Mouse (Mus musculus) intestine, embryonic 14.5 days (tissue): ENCODE results near the gene Nid1. TPM values are rescaled to one million over a fixed set of nuclear protein-coding genes. Genes with fewer than 3 reads are reported as not detected.

Experiments
- ATAC-seq: fragments of 200-750 bp; cut with Nextera tagmentation; replicated peaks from 2 replicates; pipeline ENCODE4 v1.8.0; 2017; ENCODE audit warnings: low read depth, moderate number of reproducible peaks, moderate TSS enrichment, moderate library complexity; ENCODE audit not compliant: low FRiP score, low TSS enrichment
- DNase-seq: peaks from one replicate; pipeline ENCODE4 v3.0.0-alpha.2; 2018; ENCODE audit warnings: low spot score
- H3K27ac ChIP-seq: fragments of 300-500 bp; sonication (generic); 2 replicates; pipeline ENCODE4 v1.5.1; 2014; ENCODE audit warnings: low read depth, mild to moderate bottlenecking, control low read depth
- H3K27me3 ChIP-seq: fragments of 300-500 bp; sonication (generic); replicated peaks from 2 replicates; pipeline ENCODE4 v1.6.1; 2014; ENCODE audit warnings: low read length, control low read depth; ENCODE audit not compliant: control insufficient read depth, insufficient read depth
- H3K36me3 ChIP-seq: fragments of 300-500 bp; sonication (generic); 2 replicates; pipeline ENCODE4 v1.6.1; 2014; ENCODE audit warnings: low read length, control low read depth; ENCODE audit not compliant: control insufficient read depth, insufficient read depth
- H3K4me1 ChIP-seq: fragments of 300-500 bp; sonication (generic); replicated peaks from 2 replicates; pipeline ENCODE4 v1.6.1; 2014; ENCODE audit warnings: low read length, control low read depth, mixed read lengths; ENCODE audit not compliant: control insufficient read depth, insufficient read depth
- H3K4me2 ChIP-seq: fragments of 300-500 bp; sonication (generic); 2 replicates; pipeline ENCODE4 v1.6.1; 2014; ENCODE audit warnings: low read length
- H3K4me3 ChIP-seq: fragments of 300-500 bp; sonication (generic); 2 replicates; pipeline ENCODE4 v1.5.1; 2014; ENCODE audit warnings: low read depth, low read length, control low read depth, mixed read lengths
- H3K9ac ChIP-seq: fragments of 300-500 bp; sonication (generic); 2 replicates; pipeline ENCODE4 v1.6.1; 2014; ENCODE audit warnings: mild to moderate bottlenecking, low read length
- H3K9me3 ChIP-seq: fragments of 300-500 bp; sonication (generic); 2 replicates; pipeline ENCODE4 v1.6.1; 2016; ENCODE audit warnings: low read length, control low read depth; ENCODE audit not compliant: control insufficient read depth
- WGBS: fragments of 180-500 bp; shearing (Covaris S2); extraction: QIAGEN DNeasy Blood & Tissue Kit; methylation state at CpG from one replicate; pipeline ENCODE4 v1.1.7; 2014; 5-methylcytosine and 5-hydroxymethylcytosine counted together
- polyA plus RNA-seq: library from polyadenylated mRNA; unstranded; fragments of >200 nt; fragmentation: Nextera tagmentation; extraction: Ambion mirVana; gene quantifications from 2 replicates; pipeline ENCODE4 v1.2.1, GENCODE M21; 2014

Nid1 gene
- polyA plus RNA-seq, 1 experiment from 2014 or later = 70.7 TPM

- ATAC-seq (no peak), DNase-seq (no peak)
- Histone ChIP-seq H3K36me3 (peaks cover 15% of the 10 kb centered on the region), H3K9me3 (no peaks in the 10 kb centered on the region), H3K4me1 (no peaks in the 10 kb centered on the region), H3K4me3 (no peak overlapping the region), H3K4me2 (no peak overlapping the region), H3K9ac (no peak overlapping the region), H3K27me3 (no peaks in the 10 kb centered on the region), H3K27ac (0 out of 2 replicates have a peak overlapping the region, but pooled peaks have one; percentile 20)
- WGBS = 41% methylated on average over 2 of the region's 2 CpGs
These were observed 54.8 kb downstream of the Nid1 start for GRCm38 (mm10) chr13:13492151-13492550.

GRCm38 (mm10) chr13:13493517-13493916 lies 56.2 kb downstream of the Nid1 start:
- Histone ChIP-seq H3K4me3 (no peak overlapping the region), H3K27ac (no peak overlapping the region), H3K4me1 (no peaks in the 10 kb centered on the region), H3K36me3 (peaks cover 6% of the 10 kb centered on the region), H3K27me3 (no peaks in the 10 kb centered on the region), H3K9ac (no peak overlapping the region), H3K4me2 (no peak overlapping the region), H3K9me3 (no peaks in the 10 kb centered on the region)
- ATAC-seq = no peak
- 25% methylated on average over 3 of the region's 3 CpGs for WGBS
- no peak for DNase-seq

GRCm38 (mm10) chr13:13498022-13498421 lies 60.7 kb downstream of the Nid1 start:
- Histone ChIP-seq H3K4me1 (no peaks in the 10 kb centered on the region), H3K27ac (no peak overlapping the region), H3K9me3 (no peaks in the 10 kb centered on the region), H3K36me3 (peaks cover 18% of the 10 kb centered on the region; the same call in 1 of the 2 replicates), H3K4me2 (no peak overlapping the region), H3K27me3 (no peaks in the 10 kb centered on the region), H3K4me3 (no peak overlapping the region), H3K9ac (no peak overlapping the region)
- no peak for ATAC-seq
- 50% methylated on average over 2 of the region's 2 CpGs for WGBS
- no peak for DNase-seq

GRCm38 (mm10) chr13:13502406-13502805 lies 65.1 kb downstream of the Nid1 start:
- DNase-seq = no peak
- no peaks in the 10 kb centered on the region for H3K9me3 ChIP-seq
- no peak overlapping the region for H3K4me2 ChIP-seq
- H3K4me1 ChIP-seq = no peaks in the 10 kb centered on the region
- H3K27ac ChIP-seq = no peak overlapping the region
- 92% methylated on average over 10 of the region's 10 CpGs for WGBS
- no peaks in the 10 kb centered on the region for H3K27me3 ChIP-seq
- H3K9ac ChIP-seq = no peak overlapping the region
- H3K4me3 ChIP-seq = no peak overlapping the region
- ATAC-seq = no peak
- peaks cover 36% of the 10 kb centered on the region for H3K36me3 ChIP-seq

- DNase-seq = no peak
- H3K36me3 ChIP-seq = peaks cover 44% of the 10 kb centered on the region
- 53% methylated on average over 4 of the region's 4 CpGs for WGBS
These were observed 66.5 kb downstream of the Nid1 start for GRCm38 (mm10) chr13:13503695-13504386.

GRCm38 (mm10) chr13:13505063-13505462 lies 67.7 kb downstream of the Nid1 start:
- ATAC-seq = no peak

More at GRCm38 (mm10) chr13:13503695-13504386, 66.5 kb downstream of the Nid1 start:
- H3K9me3 ChIP-seq = no peaks in the 10 kb centered on the region
- no peak overlapping the region for H3K9ac ChIP-seq
- no peak overlapping the region; the same call in 1 of the 2 replicates for H3K27ac ChIP-seq
- no peak overlapping the region for H3K4me3 ChIP-seq
- no peak overlapping the region for H3K4me2 ChIP-seq
- H3K4me1 ChIP-seq = no peaks in the 10 kb centered on the region
- ATAC-seq = no peak
- H3K27me3 ChIP-seq = no peaks in the 10 kb centered on the region

GRCm38 (mm10) chr13:13506556-13506955 lies 69.2 kb downstream of the Nid1 start:
- 98% methylated on average over 5 of the region's 5 CpGs for WGBS
- H3K9ac ChIP-seq = no peak overlapping the region
- no peak for ATAC-seq
- DNase-seq = no peak
- H3K27me3 ChIP-seq = no peaks in the 10 kb centered on the region
- peaks cover 53% of the 10 kb centered on the region for H3K36me3 ChIP-seq
- H3K27ac ChIP-seq = no peak overlapping the region
- H3K9me3 ChIP-seq = no peaks in the 10 kb centered on the region
- no peaks in the 10 kb centered on the region for H3K4me1 ChIP-seq
- H3K4me2 ChIP-seq = no peak overlapping the region
- H3K4me3 ChIP-seq = no peak overlapping the region

More at GRCm38 (mm10) chr13:13505063-13505462, 67.7 kb downstream of the Nid1 start:
- Histone ChIP-seq H3K27ac (no peak overlapping the region), H3K4me2 (no peak overlapping the region), H3K27me3 (no peaks in the 10 kb centered on the region), H3K36me3 (peaks cover 51% of the 10 kb centered on the region), H3K9ac (no peak overlapping the region), H3K4me1 (no peaks in the 10 kb centered on the region), H3K4me3 (no peak overlapping the region), H3K9me3 (no peaks in the 10 kb centered on the region)
- DNase-seq = no peak
- 88% methylated on average over 5 of the region's 5 CpGs for WGBS

GRCm38 (mm10) chr13:13514861-13515260 lies 77.5 kb downstream of the Nid1 start:
- Histone ChIP-seq H3K9me3 (no peaks in the 10 kb centered on the region), H3K4me3 (no peak overlapping the region), H3K27ac (no peak overlapping the region), H3K9ac (no peak overlapping the region), H3K4me1 (no peaks in the 10 kb centered on the region), H3K4me2 (no peak overlapping the region), H3K36me3 (peaks cover 16% of the 10 kb centered on the region; the same call in 1 of the 2 replicates), H3K27me3 (no peaks in the 10 kb centered on the region)
- 80% methylated on average over 4 of the region's 4 CpGs for WGBS
- ATAC-seq (no peak), DNase-seq (no peak)
